Mouse (Mus musculus) gastrocnemius, adult 8-10 months (tissue): Measurements from ENCODE around the gene Plekhg3. TPM values are rescaled to one million over a fixed set of nuclear protein-coding genes. Genes with fewer than 3 reads are reported as not detected.

ENCODE experiments used
- DNase-seq, 2 experiments: peaks; one replicate each; pipeline ENCODE4 v3.0.0; 2022; ENCODE audit warnings: low spot score in 2 of 2
- microRNA-seq: library from miRNA; unstranded; fragments of <30 nt; microRNA quantifications from one replicate; pipeline ENCODE4 v1.2.0, GENCODE M21; 2022
- total RNA-seq, 4 experiments: library from RNA; stranded (reverse); gene quantifications; 2 replicates each; pipeline ENCODE4 v1.2.4; 2022

The Plekhg3 gene
- total RNA-seq, 4 experiments from 2014 or later = 3.6 to 5.6 (median 4.2) TPM

DNA sequence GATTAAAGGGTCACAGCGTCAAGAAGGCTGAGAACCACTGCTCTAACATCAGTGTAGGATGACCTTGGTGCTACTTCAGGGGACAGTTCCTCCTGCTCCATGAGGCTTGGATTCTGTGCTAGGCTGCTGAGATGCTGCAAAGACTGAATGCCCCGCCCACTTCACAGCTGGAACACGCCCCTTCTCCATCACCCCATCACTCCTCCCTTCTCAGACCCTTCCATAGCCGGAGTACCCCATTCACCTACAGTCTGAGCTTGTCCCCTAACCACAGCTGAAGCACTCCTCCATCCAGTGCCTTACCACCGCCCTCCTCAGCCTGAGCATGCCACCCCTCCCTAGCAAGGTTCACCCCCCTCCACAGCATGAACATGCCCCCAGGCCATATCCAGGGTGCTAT is 89.2 kb downstream of the Plekhg3 start:
- no peak for DNase-seq

DNA sequence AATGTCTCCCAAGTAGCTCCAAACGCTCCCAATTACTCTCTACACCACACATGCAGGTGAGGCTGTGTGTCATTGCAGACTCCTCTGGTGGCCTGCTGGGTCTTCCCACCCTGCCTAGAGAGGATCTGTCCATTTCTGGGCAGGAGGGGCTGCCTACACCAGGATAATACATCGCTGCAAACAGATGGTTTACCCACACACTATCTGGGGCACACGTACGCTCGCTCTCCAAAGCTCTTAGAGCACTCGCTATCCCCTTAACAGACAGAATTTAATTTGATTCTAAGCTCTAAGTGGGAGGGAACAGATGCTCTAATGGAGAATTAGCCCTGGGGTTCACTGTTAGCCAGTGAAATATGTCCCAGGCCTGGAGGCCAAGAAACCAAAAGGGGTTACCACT is 92.7 kb downstream of the Plekhg3 start:
- DNase-seq = no peak

Small RNA genes within 50 kb of the gene (microRNA-seq; reads per million reads assigned to microRNA genes)
- gene Mir5135 = not detected

Other genes with a start within 250 kb of the Plekhg3 start
- gene Akap5, start 206.0 kb upstream of the Plekhg3 start, total RNA-seq = under 1 TPM; 0.24 to 0.51 (median 0.39) TPM
- 1 to 10 TPM; 6.7 to 8.9 (median 8.4) TPM for gene Zbtb25, start 161.3 kb upstream of the Plekhg3 start, total RNA-seq
- 1 to 10 TPM; 4.0 to 5.1 (median 4.3) TPM for gene Zbtb1, start 160.6 kb upstream of the Plekhg3 start, total RNA-seq
- 1 to 10 TPM; 4.3 to 7.3 (median 4.8) TPM for gene Hspa2, start 126.7 kb upstream of the Plekhg3 start, total RNA-seq
- gene Ppp1r36, start 113.4 kb upstream of the Plekhg3 start, total RNA-seq = not detected
- 100 to 1,000 TPM; 167 to 183 (median 176) TPM for gene Sptb, start 179.7 kb downstream of the Plekhg3 start, total RNA-seq
- gene Churc1, start 234.6 kb downstream of the Plekhg3 start, total RNA-seq = 10 to 100 TPM; 58.2 to 63.8 (median 60.9) TPM
- 10 to 100 TPM; 10.4 to 12.0 (median 11.6) TPM for gene Fntb, start 234.7 kb downstream of the Plekhg3 start, total RNA-seq